Mouse (Mus musculus): Measurements from ENCODE around the gene Gtpbp2. TPM values are rescaled to one million over a fixed set of nuclear protein-coding genes. Genes with fewer than 3 reads are reported as not detected.

Gene Gtpbp2
- polyA plus RNA-seq, 1 experiment from 2014 or later, result 41.4 TPM

GRCm38 (mm10) chr17:46159236-46159635, 1.6 kb upstream of the Gtpbp2 start:
- WGBS, result 68% methylated on average over 2 of the region's 2 CpGs
- no peak overlapping the region for H3K4me2 ChIP-seq (replicated peaks)

GRCm38 (mm10) chr17:46160090-46160662, 656 bp upstream of the Gtpbp2 start:
- Histone ChIP-seq H3K4me3 (peak overlapping the region; percentile 90), H3K36me3 (peaks cover 13% of the 10 kb centered on the region; the same call in 1 of the 2 replicates), H3K9me3 (no peaks in the 10 kb centered on the region), H3K4me2 (replicated peaks) (peak overlapping the region; percentile 82), H3K4me1 (peaks cover 30% of the 10 kb centered on the region), H3K27me3 (no peaks in the 10 kb centered on the region), H3K9ac (replicated peaks) (peak overlapping the region; percentile 39), H3K27ac (replicated peaks) (peak overlapping the region; percentile 81)
- ATAC-seq (replicated peaks), result peak; percentile 73
- WGBS, result under 1% methylated on average over 16 of the region's 16 CpGs

More at GRCm38 (mm10) chr17:46159236-46159635, 1.6 kb upstream of the Gtpbp2 start:
- Histone ChIP-seq H3K27ac (replicated peaks) (no peak overlapping the region), H3K4me1 (peaks cover 30% of the 10 kb centered on the region), H3K36me3 (peaks cover 5% of the 10 kb centered on the region; the same call in 1 of the 2 replicates), H3K27me3 (no peaks in the 10 kb centered on the region), H3K9me3 (no peaks in the 10 kb centered on the region), H3K4me3 (peak overlapping the region; percentile 90; the same call in 1 of the 2 replicates), H3K9ac (replicated peaks) (no peak overlapping the region)
- ATAC-seq (replicated peaks), result no peak

GRCm38 (mm10) chr17:46161179-46161578, 347 bp downstream of the Gtpbp2 start:
- Histone ChIP-seq H3K4me1 (peaks cover 30% of the 10 kb centered on the region), H3K9ac (replicated peaks) (peak overlapping the region; percentile 90), H3K9me3 (no peaks in the 10 kb centered on the region), H3K4me2 (replicated peaks) (peak overlapping the region; percentile 71), H3K27ac (replicated peaks) (peak overlapping the region; percentile 74), H3K36me3 (peaks cover 22% of the 10 kb centered on the region), H3K4me3 (peak overlapping the region; percentile 90), H3K27me3 (no peaks in the 10 kb centered on the region)
- WGBS, result 0% methylated on average over 19 of the region's 19 CpGs
- peak; percentile 41 for ATAC-seq (replicated peaks)

- peaks cover 27% of the 10 kb centered on the region for H3K36me3 ChIP-seq
- H3K4me2 ChIP-seq (replicated peaks), result peak overlapping the region; percentile 71
- peaks cover 30% of the 10 kb centered on the region for H3K4me1 ChIP-seq
- ATAC-seq (replicated peaks), result no peak
- no peak overlapping the region for H3K27ac ChIP-seq (replicated peaks)
- H3K9me3 ChIP-seq, result no peaks in the 10 kb centered on the region
- peak overlapping the region; percentile 90 for H3K9ac ChIP-seq (replicated peaks)
- H3K4me3 ChIP-seq, result peak overlapping the region; percentile 90
- no peaks in the 10 kb centered on the region for H3K27me3 ChIP-seq
- WGBS, result 46% methylated on average over 9 of the region's 9 CpGs
Observed at GRCm38 (mm10) chr17:46161710-46162109, 878 bp downstream of the Gtpbp2 start.

GRCm38 (mm10) chr17:46162551-46162950, 1.7 kb downstream of the Gtpbp2 start:
- WGBS, result 92% methylated on average over 7 of the region's 7 CpGs
- H3K27ac ChIP-seq (replicated peaks), result no peak overlapping the region
- no peak overlapping the region for H3K9ac ChIP-seq (replicated peaks)
- no peaks in the 10 kb centered on the region for H3K27me3 ChIP-seq
- ATAC-seq (replicated peaks), result no peak
- H3K36me3 ChIP-seq, result peaks cover 35% of the 10 kb centered on the region
- no peaks in the 10 kb centered on the region for H3K9me3 ChIP-seq
- peak overlapping the region; percentile 71; the same call in 1 of the 2 replicates for H3K4me2 ChIP-seq (replicated peaks)
- peaks cover 30% of the 10 kb centered on the region for H3K4me1 ChIP-seq
- no peak overlapping the region for H3K4me3 ChIP-seq

- WGBS, result 84% methylated on average over 9 of the region's 9 CpGs
- Histone ChIP-seq H3K9me3 (no peaks in the 10 kb centered on the region), H3K9ac (replicated peaks) (no peak overlapping the region), H3K4me1 (peaks cover 30% of the 10 kb centered on the region), H3K27ac (replicated peaks) (no peak overlapping the region), H3K4me2 (replicated peaks) (0 out of 2 replicates have a peak overlapping the region, but pooled peaks have one; percentile 2), H3K4me3 (no peak overlapping the region), H3K27me3 (no peaks in the 10 kb centered on the region), H3K36me3 (peaks cover 39% of the 10 kb centered on the region)
- ATAC-seq (replicated peaks), result no peak
Observed at GRCm38 (mm10) chr17:46162951-46163421, 2.2 kb downstream of the Gtpbp2 start.

- no peak overlapping the region for H3K27ac ChIP-seq (replicated peaks)
- H3K4me1 ChIP-seq, result peaks cover 30% of the 10 kb centered on the region
- no peaks in the 10 kb centered on the region for H3K27me3 ChIP-seq
- H3K9me3 ChIP-seq, result no peaks in the 10 kb centered on the region
- 96% methylated on average over 8 of the region's 8 CpGs for WGBS
- H3K36me3 ChIP-seq, result peaks cover 51% of the 10 kb centered on the region
- no peak overlapping the region for H3K4me3 ChIP-seq
- H3K4me2 ChIP-seq (replicated peaks), result no peak overlapping the region
- no peak for ATAC-seq (replicated peaks)
- H3K9ac ChIP-seq (replicated peaks), result no peak overlapping the region
Observed at GRCm38 (mm10) chr17:46164301-46164700, 3.5 kb downstream of the Gtpbp2 start.

- ATAC-seq (replicated peaks), result no peak
- Histone ChIP-seq H3K27ac (replicated peaks) (no peak overlapping the region), H3K36me3 (peaks cover 56% of the 10 kb centered on the region), H3K27me3 (no peaks in the 10 kb centered on the region), H3K4me2 (replicated peaks) (no peak overlapping the region), H3K9ac (replicated peaks) (no peak overlapping the region), H3K4me1 (peaks cover 26% of the 10 kb centered on the region), H3K4me3 (no peak overlapping the region), H3K9me3 (no peaks in the 10 kb centered on the region)
- WGBS, result 93% methylated on average over 10 of the region's 10 CpGs
Observed at GRCm38 (mm10) chr17:46164791-46165190, 4.0 kb downstream of the Gtpbp2 start.

- Histone ChIP-seq H3K27ac (replicated peaks) (no peak overlapping the region), H3K27me3 (no peaks in the 10 kb centered on the region), H3K9ac (replicated peaks) (no peak overlapping the region), H3K4me3 (no peak overlapping the region), H3K4me1 (peaks cover 20% of the 10 kb centered on the region), H3K4me2 (replicated peaks) (no peak overlapping the region), H3K9me3 (no peaks in the 10 kb centered on the region), H3K36me3 (peaks cover 59% of the 10 kb centered on the region)
- WGBS, result 93% methylated on average over 12 of the region's 12 CpGs
- ATAC-seq (replicated peaks), result no peak
Observed at GRCm38 (mm10) chr17:46165460-46165859, 4.6 kb downstream of the Gtpbp2 start.

GRCm38 (mm10) chr17:46166270-46166669, 5.4 kb downstream of the Gtpbp2 start:
- Histone ChIP-seq H3K9me3 (no peaks in the 10 kb centered on the region), H3K36me3 (peaks cover 65% of the 10 kb centered on the region)
- 86% methylated on average over 5 of the region's 5 CpGs for WGBS

GRCm38 (mm10) chr17:46167014-46167413, 6.2 kb downstream of the Gtpbp2 start:
- no peak overlapping the region for H3K4me3 ChIP-seq
- no peak overlapping the region for H3K4me2 ChIP-seq (replicated peaks)
- H3K9me3 ChIP-seq, result no peaks in the 10 kb centered on the region
- H3K9ac ChIP-seq (replicated peaks), result no peak overlapping the region
- 89% methylated on average over 11 of the region's 11 CpGs for WGBS
- H3K4me1 ChIP-seq, result peaks cover 14% of the 10 kb centered on the region
- H3K36me3 ChIP-seq, result peaks cover 71% of the 10 kb centered on the region
- no peaks in the 10 kb centered on the region for H3K27me3 ChIP-seq
- no peak for ATAC-seq (replicated peaks)
- H3K27ac ChIP-seq (replicated peaks), result no peak overlapping the region

More at GRCm38 (mm10) chr17:46166270-46166669, 5.4 kb downstream of the Gtpbp2 start:
- H3K4me3 ChIP-seq, result no peak overlapping the region
- ATAC-seq (replicated peaks), result no peak
- H3K4me2 ChIP-seq (replicated peaks), result no peak overlapping the region
- H3K4me1 ChIP-seq, result peaks cover 20% of the 10 kb centered on the region
- H3K27ac ChIP-seq (replicated peaks), result no peak overlapping the region
- no peaks in the 10 kb centered on the region for H3K27me3 ChIP-seq
- H3K9ac ChIP-seq (replicated peaks), result no peak overlapping the region

GRCm38 (mm10) chr17:46168318-46168717, 7.5 kb downstream of the Gtpbp2 start:
- H3K4me1 ChIP-seq, result peaks cover under 1% of the 10 kb centered on the region; the same call in 1 of the 2 replicates
- 63% methylated on average over 5 of the region's 5 CpGs for WGBS
- no peak overlapping the region for H3K9ac ChIP-seq (replicated peaks)
- no peak for ATAC-seq (replicated peaks)
- no peaks in the 10 kb centered on the region for H3K27me3 ChIP-seq
- no peak overlapping the region for H3K4me3 ChIP-seq
- H3K9me3 ChIP-seq, result no peaks in the 10 kb centered on the region
- no peak overlapping the region for H3K27ac ChIP-seq (replicated peaks)
- no peak overlapping the region for H3K4me2 ChIP-seq (replicated peaks)
- H3K36me3 ChIP-seq, result peaks cover 83% of the 10 kb centered on the region
